Comparison of ENCODE assay signal across 20 mouse cellular contexts in genomic region chr13:78920802-78921201, GRCm38 (mm10).
DNase-seq lines count a peak whose midpoint lies in the region; ATAC-seq and TF ChIP-seq lines count a peak whose summit lies in the region.
"Had no signal": no experiment of that assay in that cellular context is flagged by ENCODE, and none has a peak within 500 bp of the region (broad histone marks: within the 10 kb centered on the region; RNA-seq: fewer than 3 reads in every experiment).

No protein-coding gene starts in this region.

- no peaks in the 10 kb centered on the region for H3K36me3 ChIP-seq in kidney, embryonic 14.5 days (ENCODE audit: control insufficient read depth, insufficient read depth, low read length)
- H3K36me3 ChIP-seq: embryonic facial prominence, embryonic 10.5 days; heart, embryonic 13.5 days; hindbrain, embryonic 13.5 days had no signal

- TF ChIP-seq POLR2A in brain, embryonic 14.5 days (IDR thresholded peaks at IDR 0.05; ENCODE audit: borderline replicate concordance, extremely low read depth, insufficient read depth, insufficient read length, poor library complexity, severe bottlenecking): no peak

- no peaks in the 10 kb centered on the region for H3K9me3 ChIP-seq in kidney, embryonic 14.5 days (ENCODE audit: control insufficient read depth, low read length)
- H3K9me3 ChIP-seq: embryonic facial prominence, embryonic 10.5 days; forebrain, embryonic 13.5 days; heart, embryonic 13.5 days; hindbrain, embryonic 13.5 days had no signal

- H3K9ac ChIP-seq in kidney, embryonic 14.5 days (ENCODE audit: low read depth, low read length): no peak overlapping the region
- H3K9ac ChIP-seq: forebrain, embryonic 13.5 days; forebrain, postnatal 0 days; heart, embryonic 13.5 days; hindbrain, embryonic 13.5 days had no signal

- H3K4me3 ChIP-seq in kidney, embryonic 14.5 days (ENCODE audit: low read length): no peak overlapping the region
- H3K4me3 ChIP-seq: embryonic facial prominence, embryonic 10.5 days; forebrain, embryonic 13.5 days; heart, embryonic 13.5 days; hindbrain, embryonic 13.5 days had no signal

- H3K27me3 ChIP-seq in kidney, embryonic 14.5 days (ENCODE audit: control insufficient read depth, insufficient read depth, low read length): no peaks in the 10 kb centered on the region
- H3K27me3 ChIP-seq: forebrain, embryonic 13.5 days; heart, embryonic 13.5 days; hindbrain, embryonic 13.5 days had no signal

- no peak overlapping the region for H3K27ac ChIP-seq in kidney, embryonic 14.5 days (ENCODE audit: low read depth, low read length)
- H3K27ac ChIP-seq: embryonic facial prominence, embryonic 10.5 days; forebrain, embryonic 13.5 days; heart, embryonic 13.5 days; hindbrain, embryonic 13.5 days had no signal

- peak; percentile 24; the same call in 1 of the 2 replicates for ATAC-seq in kidney, embryonic 14.5 days (ENCODE audit: low FRiP score, low TSS enrichment)
- ATAC-seq: forebrain, embryonic 13.5 days; forebrain, postnatal 0 days had no signal

- H3K4me2 ChIP-seq in kidney, embryonic 14.5 days (replicated peaks; ENCODE audit: low read depth, low read length): no peak overlapping the region
- H3K4me2 ChIP-seq: forebrain, embryonic 13.5 days; heart, embryonic 13.5 days; hindbrain, embryonic 13.5 days had no signal

- DNase-seq in kidney, adult 18-20 months: peak; percentile 3
- no peak for DNase-seq in kidney, adult 11 months
- peak; percentile 10 for DNase-seq in brain, embryonic 14.5 days (ENCODE audit: low read depth)
- peak; percentile 8 for DNase-seq in kidney, postnatal 14 days
- DNase-seq in right cerebral cortex, adult 18-20 months: no peak
- no peak for DNase-seq in left cerebral cortex, adult 18-20 months (ENCODE audit: low spot score in 2 of 2)
- DNase-seq in adrenal gland, adult (ENCODE audit: inconsistent age in 2 of 2, low spot score in 1 of 2): no peak
- DNase-seq: adrenal gland, adult 2 months; adrenal gland, postnatal 25 days; cerebellum, adult 2 months; cerebellum, postnatal 10 days; forebrain, postnatal 0 days; gastrocnemius, postnatal 36 days; heart, adult 11 months; heart, postnatal 36 days had no signal

- 50% methylated on average over 3 of the region's 3 CpGs for WGBS in kidney, embryonic 14.5 days

- H3K4me1 ChIP-seq in kidney, embryonic 14.5 days (ENCODE audit: control insufficient read depth, insufficient read depth, low read length): no peaks in the 10 kb centered on the region
- H3K4me1 ChIP-seq: embryonic facial prominence, embryonic 10.5 days; forebrain, embryonic 13.5 days; heart, embryonic 13.5 days had no signal

- no peak for TF ChIP-seq CTCF in brain, embryonic 14.5 days (IDR thresholded peaks at IDR 0.05; ENCODE audit: borderline replicate concordance, extremely low read depth, insufficient read depth, insufficient read length)

Comparison
In these comparisons a context has a peak if more than half of its experiments do, and no peak if none do; other contexts are left out.
1. DNase-seq: peak in kidney, adult 18-20 months (single experiment), brain, embryonic 14.5 days (single experiment) and kidney, postnatal 14 days (single experiment); none in kidney, adult 11 months (single experiment), right cerebral cortex, adult 18-20 months (single experiment), left cerebral cortex, adult 18-20 months (0 of 2) and adrenal gland, adult (0 of 2).